Mouse (Mus musculus) liver, embryonic 11.5 days (tissue): ENCODE results near the gene Abcc10. TPM values are rescaled to one million over a fixed set of nuclear protein-coding genes. Genes with fewer than 3 reads are reported as not detected.

Experiments
- ATAC-seq: fragments of 200-750 bp; cut with Nextera tagmentation; replicated peaks from 2 replicates; pipeline ENCODE4 v1.8.0; 2017; ENCODE audit warnings: moderate number of reproducible peaks, mild to moderate bottlenecking, moderate TSS enrichment, moderate library complexity; ENCODE audit not compliant: low FRiP score
- DNase-seq: peaks from one replicate; pipeline ENCODE4 v3.0.0-alpha.2; 2017; ENCODE audit warnings: low spot score
- H3K27ac ChIP-seq: fragments of 300-500 bp; sonication (generic); 2 replicates; pipeline ENCODE4 v1.5.1; 2014; ENCODE audit warnings: mild to moderate bottlenecking, low read depth, low read length, control low read depth
- H3K27me3 ChIP-seq: fragments of 300-500 bp; sonication (generic); replicated peaks from 2 replicates; pipeline ENCODE4 v1.6.1; 2014; ENCODE audit warnings: low read length, mixed read lengths; ENCODE audit not compliant: control insufficient read depth, insufficient read depth
- H3K36me3 ChIP-seq: fragments of 300-500 bp; sonication (generic); 2 replicates; pipeline ENCODE4 v1.6.1; 2014; ENCODE audit warnings: mild to moderate bottlenecking, low read length, moderate library complexity, mixed read lengths; ENCODE audit not compliant: control insufficient read depth, insufficient read depth
- H3K4me1 ChIP-seq: fragments of 300-500 bp; sonication (generic); replicated peaks from 2 replicates; pipeline ENCODE4 v1.6.1; 2014; ENCODE audit warnings: low read length, mixed read lengths; ENCODE audit not compliant: control insufficient read depth, insufficient read depth
- H3K4me2 ChIP-seq: fragments of 300-500 bp; sonication (generic); 2 replicates; pipeline ENCODE4 v1.6.1; 2014; ENCODE audit warnings: mild to moderate bottlenecking, control low read depth, moderate library complexity
- H3K4me3 ChIP-seq: fragments of 300-500 bp; sonication (generic); 2 replicates; pipeline ENCODE4 v1.5.1; 2014; ENCODE audit warnings: low read depth, low read length, control low read depth
- H3K9ac ChIP-seq: fragments of 300-500 bp; sonication (generic); 2 replicates; pipeline ENCODE4 v1.6.1; 2014; ENCODE audit warnings: low read depth, low read length, control low read depth
- H3K9me3 ChIP-seq: fragments of 300-500 bp; sonication (generic); 2 replicates; pipeline ENCODE4 v1.6.1; 2016; ENCODE audit warnings: low read length, inconsistent platforms, mixed read lengths; ENCODE audit not compliant: control insufficient read depth
- WGBS: fragments of 180-500 bp; shearing (Covaris S2); extraction: QIAGEN DNeasy Blood & Tissue Kit; methylation state at CpG from one replicate; pipeline ENCODE4 v1.1.7; 2014; 5-methylcytosine and 5-hydroxymethylcytosine counted together
- polyA plus RNA-seq: library from polyadenylated mRNA; unstranded; fragments of >200 nt; fragmentation: Nextera tagmentation; extraction: Ambion mirVana; gene quantifications from 2 replicates; pipeline ENCODE4 v1.2.1, GENCODE M21; 2014

The Abcc10 gene
- polyA plus RNA-seq, 1 experiment from 2014 or later: 4.4 TPM

- 90% methylated on average over 2 of the region's 2 CpGs for WGBS
- no peak overlapping the region for H3K27ac ChIP-seq
- no peak overlapping the region for H3K9ac ChIP-seq
- no peaks in the 10 kb centered on the region for H3K27me3 ChIP-seq
- H3K9me3 ChIP-seq: no peaks in the 10 kb centered on the region
- H3K4me1 ChIP-seq: peaks cover 4% of the 10 kb centered on the region
- DNase-seq (no peak), ATAC-seq (no peak)
- H3K4me3 ChIP-seq: no peak overlapping the region
- peaks cover 11% of the 10 kb centered on the region; the same call in 1 of the 2 replicates for H3K36me3 ChIP-seq
- H3K4me2 ChIP-seq: no peak overlapping the region
These were observed 56.1 kb downstream of the Abcc10 start for GRCm38 (mm10) chr17:46272058-46272457.

GRCm38 (mm10) chr17:46269771-46270534 is 58.2 kb downstream of the Abcc10 start:
- Histone ChIP-seq H3K9me3 (no peaks in the 10 kb centered on the region), H3K27me3 (no peaks in the 10 kb centered on the region), H3K27ac (no peak overlapping the region), H3K36me3 (peaks cover 18% of the 10 kb centered on the region; the same call in 1 of the 2 replicates), H3K9ac (no peak overlapping the region), H3K4me1 (no peaks in the 10 kb centered on the region), H3K4me2 (no peak overlapping the region), H3K4me3 (no peak overlapping the region)
- DNase-seq (no peak), ATAC-seq (no peak)
- 85% methylated on average over 19 of the region's 19 CpGs for WGBS

- ATAC-seq: no peak
- no peak overlapping the region for H3K4me2 ChIP-seq
- peaks cover 28% of the 10 kb centered on the region for H3K36me3 ChIP-seq
- H3K4me3 ChIP-seq: no peak overlapping the region
- H3K27me3 ChIP-seq: no peaks in the 10 kb centered on the region
- WGBS: 76% methylated on average over 10 of the region's 10 CpGs
- no peak for DNase-seq
- H3K9ac ChIP-seq: no peak overlapping the region
- H3K27ac ChIP-seq: no peak overlapping the region
- no peaks in the 10 kb centered on the region for H3K9me3 ChIP-seq
- no peaks in the 10 kb centered on the region for H3K4me1 ChIP-seq
These were observed 60.0 kb downstream of the Abcc10 start for GRCm38 (mm10) chr17:46268026-46268720.

GRCm38 (mm10) chr17:46267511-46267910 is 60.6 kb downstream of the Abcc10 start:
- no peak for ATAC-seq
- DNase-seq: no peak
- no peak overlapping the region for H3K4me2 ChIP-seq
- no peak overlapping the region for H3K27ac ChIP-seq
- H3K27me3 ChIP-seq: no peaks in the 10 kb centered on the region
- H3K36me3 ChIP-seq: peaks cover 29% of the 10 kb centered on the region
- WGBS: 73% methylated on average over 7 of the region's 7 CpGs
- no peaks in the 10 kb centered on the region for H3K9me3 ChIP-seq
- H3K4me3 ChIP-seq: no peak overlapping the region
- no peak overlapping the region for H3K9ac ChIP-seq
- no peaks in the 10 kb centered on the region for H3K4me1 ChIP-seq

- Histone ChIP-seq H3K27me3 (no peaks in the 10 kb centered on the region), H3K36me3 (peaks cover 34% of the 10 kb centered on the region), H3K9ac (no peak overlapping the region), H3K4me1 (no peaks in the 10 kb centered on the region), H3K27ac (no peak overlapping the region), H3K9me3 (no peaks in the 10 kb centered on the region), H3K4me3 (no peak overlapping the region), H3K4me2 (no peak overlapping the region)
- 74% methylated on average over 6 of the region's 6 CpGs for WGBS
- ATAC-seq (no peak), DNase-seq (no peak)
These were observed 61.2 kb downstream of the Abcc10 start for GRCm38 (mm10) chr17:46266986-46267385.

GRCm38 (mm10) chr17:46265918-46266618 is 62.1 kb downstream of the Abcc10 start:
- Histone ChIP-seq H3K4me3 (no peak overlapping the region), H3K27me3 (no peaks in the 10 kb centered on the region), H3K9ac (no peak overlapping the region), H3K36me3 (peaks cover 40% of the 10 kb centered on the region), H3K27ac (no peak overlapping the region), H3K4me2 (no peak overlapping the region), H3K9me3 (no peaks in the 10 kb centered on the region), H3K4me1 (no peaks in the 10 kb centered on the region)
- WGBS: 35% methylated on average over 14 of the region's 14 CpGs
- peak; percentile 78 for DNase-seq
- 0 out of 2 replicates have a peak, but pooled peaks have one; percentile 22 for ATAC-seq

GRCm38 (mm10) chr17:46265502-46265901 is 62.6 kb downstream of the Abcc10 start:
- Histone ChIP-seq H3K36me3 (peaks cover 40% of the 10 kb centered on the region), H3K9ac (no peak overlapping the region), H3K4me2 (no peak overlapping the region), H3K9me3 (no peaks in the 10 kb centered on the region), H3K4me1 (no peaks in the 10 kb centered on the region), H3K27ac (no peak overlapping the region), H3K27me3 (no peaks in the 10 kb centered on the region), H3K4me3 (no peak overlapping the region)
- DNase-seq: no peak
- 87% methylated on average over 12 of the region's 12 CpGs for whole genome bisulfite sequencing
- ATAC-seq: no peak

GRCm38 (mm10) chr17:46262201-46262694 is 65.9 kb downstream of the Abcc10 start:
- Histone ChIP-seq H3K27me3 (no peaks in the 10 kb centered on the region), H3K4me2 (no peak overlapping the region), H3K27ac (no peak overlapping the region), H3K4me1 (peaks cover 5% of the 10 kb centered on the region; the same call in 1 of the 2 replicates), H3K4me3 (no peak overlapping the region), H3K9me3 (no peaks in the 10 kb centered on the region), H3K9ac (no peak overlapping the region), H3K36me3 (peaks cover 54% of the 10 kb centered on the region)
- DNase-seq (no peak), ATAC-seq (no peak)
- WGBS: 90% methylated on average over 5 of the region's 5 CpGs
